Mouse (Mus musculus) heart, embryonic 15.5 days (tissue): ENCODE measurements around the gene Lrp6. TPM values are rescaled to one million over a fixed set of nuclear protein-coding genes. Genes with fewer than 3 reads are reported as not detected.
A peak's percentile ranks its signal among the peaks of the same experiment; 100 is the strongest.

Experiments used
- ATAC-seq: fragments of 200-750 bp; cut with Nextera tagmentation; replicated peaks from 2 replicates; pipeline ENCODE4 v1.8.0; 2017; ENCODE audit warnings: low read depth, moderate TSS enrichment; ENCODE audit not compliant: insufficient number of reproducible peaks, insufficient read depth, low FRiP score
- H3K27ac ChIP-seq: fragments of 300-500 bp; sonication (generic); 2 replicates; pipeline ENCODE4 v1.5.1; 2015; ENCODE audit warnings: mild to moderate bottlenecking, inconsistent platforms
- H3K27me3 ChIP-seq: fragments of 300-500 bp; sonication (generic); 2 replicates; pipeline ENCODE4 v1.6.1; 2015; ENCODE audit warnings: inconsistent platforms
- H3K36me3 ChIP-seq: fragments of 300-500 bp; sonication (generic); 2 replicates; pipeline ENCODE4 v1.6.1; 2015; ENCODE audit warnings: mild to moderate bottlenecking, inconsistent platforms
- H3K4me1 ChIP-seq: fragments of 300-500 bp; sonication (generic); replicated peaks from 2 replicates; pipeline ENCODE4 v1.6.1; 2015; ENCODE audit warnings: inconsistent platforms
- H3K4me2 ChIP-seq: fragments of 300-500 bp; sonication (generic); 2 replicates; pipeline ENCODE4 v1.6.1; 2015; ENCODE audit warnings: inconsistent platforms, mild to moderate bottlenecking, moderate library complexity
- H3K4me3 ChIP-seq: fragments of 300-500 bp; sonication (generic); 2 replicates; pipeline ENCODE4 v1.5.1; 2015; ENCODE audit warnings: mild to moderate bottlenecking, inconsistent platforms
- H3K9ac ChIP-seq: fragments of 300-500 bp; sonication (generic); 2 replicates; pipeline ENCODE4 v1.6.1; 2015; ENCODE audit warnings: mild to moderate bottlenecking, inconsistent platforms
- H3K9me3 ChIP-seq: fragments of 300-500 bp; sonication (generic); replicated peaks from 2 replicates; pipeline ENCODE4 v1.6.1; 2016; ENCODE audit warnings: inconsistent platforms
- WGBS: fragments of 180-500 bp; shearing (Covaris S2); methylation state at CpG from one replicate; pipeline ENCODE4 v1.1.7; 2015; ENCODE audit warnings: mixed read lengths; 5-methylcytosine and 5-hydroxymethylcytosine counted together
- polyA plus RNA-seq: library from polyadenylated mRNA; unstranded; fragments of >200 nt; fragmentation: Nextera tagmentation; extraction: Ambion mirVana; gene quantifications from 2 replicates; pipeline ENCODE4 v1.2.1, GENCODE M21; 2015

Gene Lrp6
- polyA plus RNA-seq, 1 experiment from 2014 or later = 16.9 TPM

- Histone ChIP-seq H3K36me3 (no peaks in the 10 kb centered on the region), H3K4me2 (no peak overlapping the region), H3K9me3 (no peaks in the 10 kb centered on the region), H3K27me3 (no peaks in the 10 kb centered on the region), H3K4me1 (no peaks in the 10 kb centered on the region), H3K9ac (no peak overlapping the region), H3K27ac (no peak overlapping the region), H3K4me3 (no peak overlapping the region)
- ATAC-seq = no peak
- WGBS = 90% methylated on average over 3 of the region's 3 CpGs
These were observed 133.5 kb downstream of the Lrp6 start for GRCm38 (mm10) chr6:134433281-134433680.

- H3K4me3 ChIP-seq = no peak overlapping the region
- H3K27ac ChIP-seq = no peak overlapping the region
- no peak overlapping the region for H3K4me2 ChIP-seq
- H3K9me3 ChIP-seq = no peaks in the 10 kb centered on the region
- H3K4me1 ChIP-seq = no peaks in the 10 kb centered on the region
- 55% methylated on average over 4 of the region's 4 CpGs for WGBS
- no peak for ATAC-seq
- no peaks in the 10 kb centered on the region for H3K27me3 ChIP-seq
- H3K9ac ChIP-seq = no peak overlapping the region
- H3K36me3 ChIP-seq = no peaks in the 10 kb centered on the region
These were observed 135.2 kb downstream of the Lrp6 start for GRCm38 (mm10) chr6:134431583-134431982.

GRCm38 (mm10) chr6:134430161-134430799 lies 136.5 kb downstream of the Lrp6 start:
- no peak for ATAC-seq
- H3K4me3 ChIP-seq = no peak overlapping the region
- 65% methylated on average over 9 of the region's 9 CpGs for WGBS
- H3K27ac ChIP-seq = peak overlapping the region; percentile 24; the same call in 1 of the 2 replicates
- H3K4me2 ChIP-seq = no peak overlapping the region
- H3K4me1 ChIP-seq = 0 out of 2 replicates have a peak, but pooled peaks cover 3% of the 10 kb centered on the region
- no peaks in the 10 kb centered on the region for H3K27me3 ChIP-seq
- H3K9ac ChIP-seq = no peak overlapping the region
- H3K9me3 ChIP-seq = no peaks in the 10 kb centered on the region
- H3K36me3 ChIP-seq = no peaks in the 10 kb centered on the region

- no peaks in the 10 kb centered on the region for H3K9me3 ChIP-seq
- 68% methylated on average over 5 of the region's 5 CpGs for WGBS
- H3K4me3 ChIP-seq = no peak overlapping the region
- H3K9ac ChIP-seq = no peak overlapping the region
- H3K27ac ChIP-seq = no peak overlapping the region
- H3K36me3 ChIP-seq = no peaks in the 10 kb centered on the region
- no peak overlapping the region for H3K4me2 ChIP-seq
- no peak for ATAC-seq
- H3K27me3 ChIP-seq = no peaks in the 10 kb centered on the region
- H3K4me1 ChIP-seq = 0 out of 2 replicates have a peak, but pooled peaks cover 3% of the 10 kb centered on the region
These were observed 138.3 kb downstream of the Lrp6 start for GRCm38 (mm10) chr6:134428455-134428854.

GRCm38 (mm10) chr6:134427165-134427564 lies 139.6 kb downstream of the Lrp6 start:
- WGBS = 65% methylated on average over 3 of the region's 3 CpGs
- Histone ChIP-seq H3K27me3 (no peaks in the 10 kb centered on the region), H3K4me2 (no peak overlapping the region), H3K9me3 (no peaks in the 10 kb centered on the region), H3K27ac (no peak overlapping the region), H3K4me3 (no peak overlapping the region), H3K9ac (no peak overlapping the region), H3K36me3 (no peaks in the 10 kb centered on the region), H3K4me1 (0 out of 2 replicates have a peak, but pooled peaks cover 3% of the 10 kb centered on the region)
- ATAC-seq = no peak

GRCm38 (mm10) chr6:134425216-134425717 lies 141.5 kb downstream of the Lrp6 start:
- Histone ChIP-seq H3K4me2 (peak overlapping the region; percentile 42), H3K4me1 (0 out of 2 replicates have a peak, but pooled peaks cover 3% of the 10 kb centered on the region), H3K4me3 (peak overlapping the region; percentile 18; the same call in 1 of the 2 replicates), H3K36me3 (no peaks in the 10 kb centered on the region), H3K27ac (no peak overlapping the region), H3K9me3 (no peaks in the 10 kb centered on the region), H3K27me3 (no peaks in the 10 kb centered on the region), H3K9ac (no peak overlapping the region)
- ATAC-seq = 0 out of 2 replicates have a peak, but pooled peaks have one; percentile 53
- WGBS = 23% methylated on average over 11 of the region's 11 CpGs

- H3K36me3 ChIP-seq = no peaks in the 10 kb centered on the region
- whole genome bisulfite sequencing = 82% methylated on average over 6 of the region's 6 CpGs
- no peak overlapping the region for H3K27ac ChIP-seq
- 0 out of 2 replicates have a peak, but pooled peaks cover 6% of the 10 kb centered on the region for H3K4me1 ChIP-seq
- no peaks in the 10 kb centered on the region for H3K27me3 ChIP-seq
- no peak overlapping the region for H3K9ac ChIP-seq
- no peak for ATAC-seq
- no peaks in the 10 kb centered on the region for H3K9me3 ChIP-seq
- H3K4me3 ChIP-seq = no peak overlapping the region
- H3K4me2 ChIP-seq = no peak overlapping the region
These were observed 144.8 kb downstream of the Lrp6 start for GRCm38 (mm10) chr6:134421921-134422320.

- Histone ChIP-seq H3K4me1 (0 out of 2 replicates have a peak, but pooled peaks cover 4% of the 10 kb centered on the region), H3K36me3 (no peaks in the 10 kb centered on the region), H3K4me3 (no peak overlapping the region), H3K9ac (no peak overlapping the region), H3K9me3 (no peaks in the 10 kb centered on the region), H3K27ac (no peak overlapping the region), H3K4me2 (no peak overlapping the region), H3K27me3 (no peaks in the 10 kb centered on the region)
- no peak for ATAC-seq
- 61% methylated on average over 8 of the region's 8 CpGs for WGBS
These were observed 146.4 kb downstream of the Lrp6 start for GRCm38 (mm10) chr6:134420375-134420774.

- WGBS = 17% methylated on average over 3 of the region's 3 CpGs
- no peak overlapping the region for H3K4me2 ChIP-seq
- H3K36me3 ChIP-seq = no peaks in the 10 kb centered on the region
- no peak overlapping the region for H3K4me3 ChIP-seq
- no peak overlapping the region for H3K9ac ChIP-seq
- no peaks in the 10 kb centered on the region for H3K9me3 ChIP-seq
- 0 out of 2 replicates have a peak, but pooled peaks cover 3% of the 10 kb centered on the region for H3K4me1 ChIP-seq
- H3K27ac ChIP-seq = no peak overlapping the region
- ATAC-seq = no peak
- H3K27me3 ChIP-seq = no peaks in the 10 kb centered on the region
These were observed 148.9 kb downstream of the Lrp6 start for GRCm38 (mm10) chr6:134417886-134418285.

- Histone ChIP-seq H3K36me3 (no peaks in the 10 kb centered on the region), H3K9me3 (no peaks in the 10 kb centered on the region), H3K4me2 (no peak overlapping the region), H3K4me1 (0 out of 2 replicates have a peak, but pooled peaks cover 3% of the 10 kb centered on the region), H3K27ac (no peak overlapping the region), H3K27me3 (no peaks in the 10 kb centered on the region), H3K4me3 (no peak overlapping the region), H3K9ac (no peak overlapping the region)
- no peak for ATAC-seq
- WGBS = 84% methylated on average over 3 of the region's 3 CpGs
These were observed 150.1 kb downstream of the Lrp6 start for GRCm38 (mm10) chr6:134416556-134417105.

- WGBS = 66% methylated on average over 4 of the region's 4 CpGs
- Histone ChIP-seq H3K4me1 (0 out of 2 replicates have a peak, but pooled peaks cover 3% of the 10 kb centered on the region), H3K36me3 (no peaks in the 10 kb centered on the region), H3K4me2 (peak overlapping the region; percentile 20; the same call in 1 of the 2 replicates), H3K27me3 (no peaks in the 10 kb centered on the region), H3K4me3 (no peak overlapping the region; the same call in 1 of the 2 replicates), H3K9ac (no peak overlapping the region), H3K9me3 (no peaks in the 10 kb centered on the region), H3K27ac (no peak overlapping the region)
- no peak for ATAC-seq
These were observed 152.3 kb downstream of the Lrp6 start for GRCm38 (mm10) chr6:134414532-134414883.
